Comparison of ENCODE assay signal across 9 mouse cellular contexts in the genomic region with DNA sequence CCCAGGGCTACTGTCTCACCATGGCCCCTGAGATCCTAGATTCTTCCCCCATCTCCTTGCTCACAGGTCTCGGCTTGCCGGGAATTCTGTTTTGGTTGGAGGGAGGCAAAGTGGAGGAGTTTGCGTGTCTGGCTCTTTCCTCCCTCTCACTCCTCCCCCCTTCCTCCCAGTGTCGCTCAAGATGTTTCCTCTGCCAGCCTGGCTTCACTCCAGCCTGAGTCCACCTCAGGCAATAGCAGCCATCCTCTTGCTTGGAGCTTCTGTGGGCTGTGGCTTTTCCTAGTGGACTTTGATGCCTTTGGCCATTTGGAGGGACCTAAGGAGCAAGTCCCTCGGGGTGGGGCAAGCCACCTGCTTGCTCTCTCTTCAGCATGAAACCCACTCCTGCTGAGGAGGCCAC. TPM values are rescaled to one million over a fixed set of nuclear protein-coding genes. Genes with fewer than 3 reads are reported as not detected.
DNase-seq lines count a peak whose midpoint lies in the region; ATAC-seq and TF ChIP-seq lines count a peak whose summit lies in the region.
"Had no signal": no experiment of that assay in that cellular context is flagged by ENCODE, and none has a peak within 500 bp of the region (broad histone marks: within the 10 kb centered on the region; RNA-seq: fewer than 3 reads in every experiment).

No protein-coding gene starts in this region.

- peak; percentile 40 for DNase-seq in adrenal gland, postnatal 14 days
- DNase-seq in adrenal gland, adult 8-10 months, result no peak
- peak; percentile 72 for DNase-seq in hindbrain, postnatal 0 days (ENCODE audit: low spot score)
- peak; percentile 61 to 78 for DNase-seq in lung, postnatal 4 days
- no peak for DNase-seq in adrenal gland, postnatal 10 days
- DNase-seq in adipocyte (ENCODE audit: low spot score), result no peak

- H3K9me3 ChIP-seq in megakaryocyte, embryonic 14.5 days, result no peaks in the 10 kb centered on the region
- no peaks in the 10 kb centered on the region for H3K9me3 ChIP-seq in hindbrain, postnatal 0 days (ENCODE audit: low read length)
- H3K9me3 ChIP-seq: hindbrain, embryonic 15.5 days had no signal

- peaks cover 97% of the 10 kb centered on the region for H3K4me1 ChIP-seq in megakaryocyte, embryonic 14.5 days
- H3K4me1 ChIP-seq in hindbrain, postnatal 0 days (ENCODE audit: insufficient read depth, low read length), result peaks cover 41% of the 10 kb centered on the region

- peaks cover 96% of the 10 kb centered on the region for H3K36me3 ChIP-seq in megakaryocyte, embryonic 14.5 days (replicated peaks; ENCODE audit: low read length)
- no peaks in the 10 kb centered on the region for H3K36me3 ChIP-seq in hindbrain, postnatal 0 days (ENCODE audit: insufficient read depth, low read length)
- H3K36me3 ChIP-seq: hindbrain, embryonic 15.5 days had no signal

- no peak for TF ChIP-seq CTCF in hindbrain, postnatal 0 days (IDR thresholded peaks at IDR 0.05; ENCODE audit: low read depth)

- H3K4me2 ChIP-seq in hindbrain, postnatal 0 days (ENCODE audit: low read depth, low read length), result no peak overlapping the region
- H3K4me2 ChIP-seq: hindbrain, embryonic 15.5 days had no signal

- no peaks in the 10 kb centered on the region for H3K27me3 ChIP-seq in megakaryocyte, embryonic 14.5 days (replicated peaks)
- H3K27me3 ChIP-seq in hindbrain, postnatal 0 days (ENCODE audit: insufficient read depth, low read length), result no peaks in the 10 kb centered on the region
- H3K27me3 ChIP-seq: hindbrain, embryonic 15.5 days had no signal

- no peak overlapping the region for H3K27ac ChIP-seq in hindbrain, postnatal 0 days

- WGBS in hindbrain, postnatal 0 days, result 15% methylated on average over 5 of the region's 5 CpGs

- no peak for ATAC-seq in megakaryocyte, adult 5-6 weeks (ENCODE audit: poor library complexity, severe bottlenecking)
- 0 out of 2 replicates have a peak, but pooled peaks have one; percentile 33 for ATAC-seq in hindbrain, postnatal 0 days

- no peak overlapping the region for H3K9ac ChIP-seq in hindbrain, postnatal 0 days (replicated peaks; ENCODE audit: low read length)
- H3K9ac ChIP-seq: hindbrain, embryonic 15.5 days had no signal

- peak overlapping the region; percentile 79 for H3K4me3 ChIP-seq in megakaryocyte, embryonic 14.5 days (replicated peaks)
- H3K4me3 ChIP-seq in hindbrain, postnatal 0 days (ENCODE audit: low read length), result no peak overlapping the region
- H3K4me3 ChIP-seq: hindbrain, embryonic 15.5 days had no signal

RNA-seq across cellular contexts. Expression of a gene that starts 27.2 kb away (rescaled TPM):
- total RNA-seq in adrenal gland, postnatal 14 days (2021), result 48.9 and 57.9 TPM in 2 replicates
- 10 to 100 TPM; 59.8 to 82.0 (median 64.7) TPM for total RNA-seq in adrenal gland, adult 8-10 months (2022)
- polyA plus RNA-seq in megakaryocyte, embryonic 14.5 days (2012; ENCODE audit: insufficient read depth, low replicate concordance), result 11.2 and 43.4 TPM in 2 replicates
- 41.1 and 43.8 TPM in 2 replicates for total RNA-seq in megakaryocyte, adult 5-6 weeks (2015)
- 91.7 and 96.9 TPM in 2 replicates for total RNA-seq in megakaryocyte, adult 5-6 weeks (2017)
- total RNA-seq in hindbrain, postnatal 0 days (2014; rRNA removed), result 106 and 113 TPM in 2 replicates
- polyA plus RNA-seq in hindbrain, postnatal 0 days (2015; fragmentation: Nextera tagmentation; extraction: Ambion mirVana), result 13.5 and 13.7 TPM in 2 replicates
- total RNA-seq in adrenal gland, postnatal 10 days (2021), result 10 to 100 TPM; 46.2 to 56.8 TPM

Comparison
In these comparisons a context has a peak if more than half of its experiments do, and no peak if none do; other contexts are left out.
1. DNase-seq: peak in adrenal gland, postnatal 14 days (single experiment), hindbrain, postnatal 0 days (single experiment) and lung, postnatal 4 days (2 of 2); none in adrenal gland, adult 8-10 months (single experiment), adrenal gland, postnatal 10 days (single experiment) and adipocyte (single experiment).